Mouse (Mus musculus): ENCODE measurements around the gene Gm11733.

DNA sequence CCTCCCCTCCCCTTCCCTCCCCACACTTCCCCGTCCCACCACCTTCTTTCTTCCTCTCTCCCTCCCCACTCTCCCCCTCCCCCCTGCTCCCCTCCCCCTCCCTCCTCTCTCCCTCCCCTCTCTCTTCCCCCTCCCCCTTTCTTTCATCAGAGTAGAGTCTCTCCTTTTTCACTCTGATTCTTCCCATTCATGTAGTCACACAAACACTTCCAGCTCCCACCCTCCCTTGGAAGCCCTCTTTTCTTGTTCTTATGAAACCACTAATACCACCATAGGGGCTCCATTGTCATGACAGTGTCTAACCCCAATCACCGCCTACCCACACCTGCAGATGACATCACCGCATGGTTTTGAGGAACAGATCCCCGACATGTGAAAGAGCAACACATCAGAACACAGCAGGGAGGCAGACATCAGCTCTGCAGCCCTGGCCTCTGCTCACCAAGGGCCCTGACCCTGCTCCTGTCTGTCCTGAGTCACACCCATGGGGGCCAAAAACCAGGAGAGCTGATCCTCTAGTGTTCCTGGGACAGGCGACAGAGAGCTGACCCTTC, 7.5 kb upstream of the Gm11733 start:
- no peak for TF ChIP-seq POLR2A (IDR thresholded peaks at IDR 0.05; ENCODE audit: insufficient read depth, low read length)
- no peak for TF ChIP-seq CTCF (IDR thresholded peaks at IDR 0.05; ENCODE audit: low read depth, low read length)
